Mouse (Mus musculus) embryonic fibroblast, embryonic 13.5 days (primary cell): ENCODE results near the gene H2-M10.3.

Experiments
- CTCF ChIP-seq: IDR thresholded peaks from 2 replicates; pipeline ENCODE4 v1.5.1; 2011; ENCODE audit warnings: mild to moderate bottlenecking, control low read depth, low read length, moderate library complexity, borderline replicate concordance; ENCODE audit not compliant: insufficient read depth
- POLR2A ChIP-seq: IDR thresholded peaks from 2 replicates; pipeline ENCODE4 v1.6.1; 2011; ENCODE audit warnings: low read depth, mild to moderate bottlenecking, control low read depth, low read length, moderate library complexity

DNA sequence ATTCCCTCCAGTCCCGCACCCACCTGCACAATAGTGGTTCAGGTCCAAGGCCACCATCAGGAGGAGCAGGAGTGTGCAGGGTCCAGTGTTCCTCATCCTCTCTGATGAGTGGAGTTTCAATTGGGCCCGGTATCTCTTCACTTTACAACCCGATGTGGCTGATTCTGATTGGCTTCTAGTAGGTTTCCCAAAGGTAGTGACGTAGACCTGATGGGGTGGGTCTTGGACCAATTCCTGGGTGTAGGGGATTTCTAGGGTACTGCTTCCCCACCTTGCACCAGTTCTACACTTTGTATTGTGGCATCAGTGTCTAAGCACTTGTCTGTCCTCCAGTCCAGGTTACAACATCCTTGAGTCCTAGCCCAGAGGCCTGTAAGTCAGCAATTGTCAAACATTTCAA, 42.2 kb downstream of the H2-M10.3 start, which contains the start of gene H2-M10.1:
- TF ChIP-seq CTCF (no peak), POLR2A (no peak)
